Mouse (Mus musculus) naive thymus-derived CD4-positive, alpha-beta T cell, adult 2 months (primary cell): ENCODE measurements at regions not wholly inside any gene's neighbourhood (a gene's known extent, or its start where the extent isn't known, plus 50 kb on each side); places are given as distances from the start of the nearest gene placed in this dataset.

Experiments used
- DNase-seq: peaks from one replicate; pipeline ENCODE4 v3.0.0-alpha.2; 2011; ENCODE audit warnings: low read depth

- DNase-seq: no peak
These were observed 1297.2 kb upstream of the A1bg start for GRCm38 (mm10) chr15:62219934-62220540.

GRCm38 (mm10) chr15:62218346-62219080, 1295.7 kb upstream of the A1bg start:
- no peak for DNase-seq

GRCm38 (mm10) chr15:62216688-62217477, 1294.1 kb upstream of the A1bg start:
- no peak for DNase-seq

- no peak for DNase-seq
These were observed 1293.0 kb upstream of the A1bg start for GRCm38 (mm10) chr15:62215616-62216398.

GRCm38 (mm10) chr15:62214300-62214699, 1291.5 kb upstream of the A1bg start:
- no peak for DNase-seq

GRCm38 (mm10) chr15:62212283-62212910, 1289.6 kb upstream of the A1bg start:
- DNase-seq: no peak

GRCm38 (mm10) chr15:62209881-62210481, 1287.2 kb upstream of the A1bg start:
- DNase-seq: peak; percentile 36

GRCm38 (mm10) chr15:62209296-62209695, 1286.5 kb upstream of the A1bg start:
- DNase-seq: no peak

- no peak for DNase-seq
These were observed 1283.7 kb upstream of the A1bg start for GRCm38 (mm10) chr15:62206502-62206902.

- no peak for DNase-seq
These were observed 1281.4 kb upstream of the A1bg start for GRCm38 (mm10) chr15:62203951-62204905.

GRCm38 (mm10) chr15:62202781-62203375, 1280.1 kb upstream of the A1bg start:
- DNase-seq: no peak

- no peak for DNase-seq
These were observed 1275.9 kb upstream of the A1bg start for GRCm38 (mm10) chr15:62198721-62199120.

GRCm38 (mm10) chr15:62198194-62198593, 1275.4 kb upstream of the A1bg start:
- DNase-seq: no peak

GRCm38 (mm10) chr15:62195440-62195839, 1272.6 kb upstream of the A1bg start:
- DNase-seq: no peak

- no peak for DNase-seq
These were observed 1269.9 kb upstream of the A1bg start for GRCm38 (mm10) chr15:62192706-62193105.

GRCm38 (mm10) chr15:62191641-62192040, 1268.8 kb upstream of the A1bg start:
- DNase-seq: no peak

GRCm38 (mm10) chr15:62190977-62191614, 1268.3 kb upstream of the A1bg start:
- no peak for DNase-seq

- DNase-seq: no peak
These were observed 1267.6 kb upstream of the A1bg start for GRCm38 (mm10) chr15:62190224-62190910.
